Mouse (Mus musculus) thymus, adult 2 months (tissue): Measurements from ENCODE around the gene Epb41.

Source experiments
- CTCF ChIP-seq: fragments of 200-500 bp; IDR thresholded peaks from 2 replicates; pipeline ENCODE4 v1.5.1; 2012; ENCODE audit warnings: mild to moderate bottlenecking, control low read depth, low read length, moderate library complexity, borderline replicate concordance; ENCODE audit not compliant: control insufficient read depth, poor library complexity, insufficient read depth; ENCODE audit errors: extremely low read depth
- POLR2A ChIP-seq: fragments of 200-500 bp; IDR thresholded peaks from 2 replicates; pipeline ENCODE4 v1.6.1; 2012; ENCODE audit warnings: mild to moderate bottlenecking, low read length, control low read depth, moderate library complexity; ENCODE audit not compliant: control insufficient read depth, poor library complexity, insufficient read depth; ENCODE audit errors: extremely low read depth

DNA sequence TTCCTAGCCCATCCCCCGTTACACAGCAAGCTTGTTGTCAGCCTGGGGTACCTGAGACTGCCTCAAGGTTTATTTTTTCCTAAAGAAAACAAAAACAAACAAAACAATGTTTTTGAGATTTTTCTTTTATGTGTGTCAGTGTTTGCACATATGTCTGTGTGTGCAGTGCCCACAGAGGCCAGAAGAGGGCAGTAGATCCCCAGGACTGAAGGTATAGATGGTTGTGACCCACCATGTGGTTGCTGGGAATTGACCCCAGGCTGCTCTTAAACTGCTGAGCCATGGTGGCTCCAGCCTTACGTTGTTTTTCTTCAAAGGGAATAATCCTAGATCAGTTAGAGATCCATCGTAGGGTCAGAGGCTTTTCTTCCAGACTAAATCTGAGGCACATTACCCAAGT is 167.2 kb downstream of the Epb41 start:
- TF ChIP-seq POLR2A, result no peak
- TF ChIP-seq CTCF, result no peak
